Mouse (Mus musculus): Measurements from ENCODE around the gene Neu2.
"Not testable (repeated sequence)": the region's sequence is repeated elsewhere in the genome, so short reads cannot be mapped to it uniquely, and the experiment has no call there.

The Neu2 gene

GRCm38 (mm10) chr1:87509561-87510165 is at the start of gene Neu2:
Neu2 (plus strand) TSS chr1:87509889.
- no peak for DNase-seq (ENCODE audit: low read depth, low spot score)

- no peak for DNase-seq (ENCODE audit: low read depth, low spot score)
These were observed 42.2 kb upstream of the Neu2 start for GRCm38 (mm10) chr1:87467469-87467868.

GRCm38 (mm10) chr1:87468321-87468720 is 41.4 kb upstream of the Neu2 start:
- no peak for DNase-seq (ENCODE audit: low read depth, low spot score)

GRCm38 (mm10) chr1:87469971-87470370 is 39.7 kb upstream of the Neu2 start, which contains the start of gene Snorc:
Snorc (plus strand) TSS chr1:87470271.
- DNase-seq (ENCODE audit: low read depth, low spot score), result not testable (repeated sequence)

- no peak for DNase-seq (ENCODE audit: low read depth, low spot score)
These were observed 37.8 kb upstream of the Neu2 start for GRCm38 (mm10) chr1:87471914-87472313.

GRCm38 (mm10) chr1:87472576-87472975 is 37.1 kb upstream of the Neu2 start:
- DNase-seq (ENCODE audit: low read depth, low spot score), result no peak

- no peak for DNase-seq (ENCODE audit: low read depth, low spot score)
These were observed 34.4 kb upstream of the Neu2 start for GRCm38 (mm10) chr1:87475076-87475895.

GRCm38 (mm10) chr1:87482546-87482945 is 27.1 kb upstream of the Neu2 start:
- DNase-seq (ENCODE audit: low read depth, low spot score), result no peak

- DNase-seq (ENCODE audit: low read depth, low spot score), result no peak
These were observed 23.3 kb upstream of the Neu2 start for GRCm38 (mm10) chr1:87486386-87486785.

- DNase-seq (ENCODE audit: low read depth, low spot score), result no peak
These were observed 17.4 kb upstream of the Neu2 start for GRCm38 (mm10) chr1:87492285-87492684.

GRCm38 (mm10) chr1:87493542-87493941 is 16.1 kb upstream of the Neu2 start:
- no peak for DNase-seq (ENCODE audit: low read depth, low spot score)

- DNase-seq (ENCODE audit: low read depth, low spot score), result no peak
These were observed 4.2 kb upstream of the Neu2 start for GRCm38 (mm10) chr1:87505524-87505923.

- DNase-seq (ENCODE audit: low read depth, low spot score), result no peak
These were observed 1.8 kb upstream of the Neu2 start for GRCm38 (mm10) chr1:87507857-87508256.

- no peak for DNase-seq (ENCODE audit: low read depth, low spot score)
These were observed 813 bp upstream of the Neu2 start for GRCm38 (mm10) chr1:87508591-87509560.

GRCm38 (mm10) chr1:87510166-87510691 is 540 bp downstream of the Neu2 start:
- no peak for DNase-seq (ENCODE audit: low read depth, low spot score)

- DNase-seq (ENCODE audit: low read depth, low spot score), result no peak
These were observed 1.2 kb downstream of the Neu2 start for GRCm38 (mm10) chr1:87510845-87511244.

- no peak for DNase-seq (ENCODE audit: low read depth, low spot score)
These were observed 10.8 kb downstream of the Neu2 start for GRCm38 (mm10) chr1:87520467-87520866.

GRCm38 (mm10) chr1:87521523-87521922 is 11.8 kb downstream of the Neu2 start:
- DNase-seq (ENCODE audit: low read depth, low spot score), result no peak

GRCm38 (mm10) chr1:87525041-87525440 is 15.4 kb downstream of the Neu2 start:
- DNase-seq (ENCODE audit: low read depth, low spot score), result no peak

- no peak for DNase-seq (ENCODE audit: low read depth, low spot score)
These were observed 17.5 kb downstream of the Neu2 start for GRCm38 (mm10) chr1:87527191-87527590.

- no peak for DNase-seq (ENCODE audit: low read depth, low spot score)
These were observed 22.7 kb downstream of the Neu2 start for GRCm38 (mm10) chr1:87532346-87532745.

GRCm38 (mm10) chr1:87534118-87534517 is 24.4 kb downstream of the Neu2 start:
- no peak for DNase-seq (ENCODE audit: low read depth, low spot score)

Data from c-Kit-negative CD71-positive TER-119-positive erythroid progenitor cells, embryonic 14.5 days (primary cell).